Mouse (Mus musculus) kidney, embryonic 15.5 days (tissue): ENCODE measurements at regions not wholly inside any gene's neighbourhood (a gene's known extent, or its start where the extent isn't known, plus 50 kb on each side); places are given as distances from the start of the nearest gene placed in this dataset.

Experiments
- ATAC-seq: fragments of 200-750 bp; cut with Nextera tagmentation; replicated peaks from 2 replicates; pipeline ENCODE4 v1.8.0; 2017; ENCODE audit warnings: moderate TSS enrichment; ENCODE audit not compliant: low FRiP score
- H3K27ac ChIP-seq: fragments of 300-500 bp; sonication (generic); 2 replicates; pipeline ENCODE4 v1.5.1; 2015; ENCODE audit warnings: mild to moderate bottlenecking, inconsistent platforms
- H3K27me3 ChIP-seq: fragments of 300-500 bp; sonication (generic); 2 replicates; pipeline ENCODE4 v1.6.1; 2015; ENCODE audit warnings: inconsistent platforms
- H3K36me3 ChIP-seq: fragments of 300-500 bp; sonication (generic); 2 replicates; pipeline ENCODE4 v1.6.1; 2015; ENCODE audit warnings: inconsistent platforms
- H3K4me1 ChIP-seq: fragments of 300-500 bp; sonication (generic); 2 replicates; pipeline ENCODE4 v1.6.1; 2015; ENCODE audit warnings: inconsistent platforms
- H3K4me2 ChIP-seq: fragments of 300-500 bp; sonication (generic); 2 replicates; pipeline ENCODE4 v1.6.1; 2015; ENCODE audit warnings: moderate library complexity, mild to moderate bottlenecking, inconsistent platforms
- H3K4me3 ChIP-seq: fragments of 300-500 bp; sonication (generic); replicated peaks from 2 replicates; pipeline ENCODE4 v1.5.1; 2015; ENCODE audit warnings: mild to moderate bottlenecking, inconsistent platforms
- H3K9ac ChIP-seq: fragments of 300-500 bp; sonication (generic); 2 replicates; pipeline ENCODE4 v1.6.1; 2015; ENCODE audit warnings: mild to moderate bottlenecking, inconsistent platforms
- H3K9me3 ChIP-seq: fragments of 300-500 bp; sonication (generic); replicated peaks from 2 replicates; pipeline ENCODE4 v1.6.1; 2016; ENCODE audit warnings: inconsistent platforms
- WGBS: fragments of 180-500 bp; shearing (Covaris S2); methylation state at CpG from one replicate; pipeline ENCODE4 v1.1.7; 2015; ENCODE audit warnings: mixed read lengths; 5-methylcytosine and 5-hydroxymethylcytosine counted together

- Histone ChIP-seq H3K9me3 (no peaks in the 10 kb centered on the region), H3K4me1 (no peaks in the 10 kb centered on the region), H3K4me3 (no peak overlapping the region), H3K4me2 (no peak overlapping the region), H3K27me3 (no peaks in the 10 kb centered on the region), H3K36me3 (no peaks in the 10 kb centered on the region), H3K9ac (no peak overlapping the region), H3K27ac (no peak overlapping the region)
- ATAC-seq: no peak
- 74% methylated on average over 3 of the region's 3 CpGs for WGBS
Measured at GRCm38 (mm10) chr3:102667796-102668195, 66.5 kb upstream of the Tspan2 start.

DNA sequence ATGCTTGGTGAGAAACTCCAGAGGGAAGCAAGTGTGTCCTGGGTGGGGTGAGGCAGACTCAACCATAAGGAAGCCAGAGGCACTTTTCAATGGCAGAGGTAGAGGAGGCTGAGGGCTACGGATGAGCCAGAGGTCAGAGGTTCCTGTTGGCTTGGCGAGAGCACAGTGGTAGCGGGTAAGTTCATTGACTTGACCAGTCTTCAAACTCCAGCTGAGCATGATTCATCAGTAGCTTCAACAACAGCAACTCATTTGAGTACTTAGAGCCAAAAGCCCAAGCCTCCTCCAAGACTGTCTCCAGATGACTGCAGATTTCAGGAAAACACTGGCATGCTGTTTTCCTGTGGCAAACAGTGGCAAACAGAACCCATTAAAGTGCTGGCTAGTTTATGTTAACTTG lies 65.8 kb upstream of the Tspan2 start:
- H3K27ac ChIP-seq: no peak overlapping the region
- no peak overlapping the region for H3K4me3 ChIP-seq
- WGBS: 95% methylated on average over 3 of the region's 3 CpGs
- H3K36me3 ChIP-seq: no peaks in the 10 kb centered on the region
- H3K9me3 ChIP-seq: no peaks in the 10 kb centered on the region
- no peak overlapping the region for H3K4me2 ChIP-seq
- ATAC-seq: no peak
- no peak overlapping the region for H3K9ac ChIP-seq
- no peaks in the 10 kb centered on the region for H3K4me1 ChIP-seq
- H3K27me3 ChIP-seq: no peaks in the 10 kb centered on the region

- Histone ChIP-seq H3K36me3 (no peaks in the 10 kb centered on the region), H3K27ac (no peak overlapping the region), H3K9ac (no peak overlapping the region), H3K4me1 (no peaks in the 10 kb centered on the region), H3K4me3 (no peak overlapping the region), H3K4me2 (no peak overlapping the region), H3K9me3 (no peaks in the 10 kb centered on the region), H3K27me3 (no peaks in the 10 kb centered on the region)
- ATAC-seq: no peak
- 74% methylated on average over 2 of the region's 2 CpGs for WGBS
Measured at GRCm38 (mm10) chr3:102669951-102670350, 64.4 kb upstream of the Tspan2 start.

- Histone ChIP-seq H3K4me1 (no peaks in the 10 kb centered on the region), H3K27ac (no peak overlapping the region), H3K27me3 (no peaks in the 10 kb centered on the region), H3K4me3 (no peak overlapping the region), H3K9ac (no peak overlapping the region), H3K36me3 (no peaks in the 10 kb centered on the region), H3K9me3 (no peaks in the 10 kb centered on the region), H3K4me2 (no peak overlapping the region)
- no peak for ATAC-seq
- WGBS: 73% methylated on average over 5 of the region's 5 CpGs
Measured at GRCm38 (mm10) chr3:102670557-102670956, 63.8 kb upstream of the Tspan2 start.

DNA sequence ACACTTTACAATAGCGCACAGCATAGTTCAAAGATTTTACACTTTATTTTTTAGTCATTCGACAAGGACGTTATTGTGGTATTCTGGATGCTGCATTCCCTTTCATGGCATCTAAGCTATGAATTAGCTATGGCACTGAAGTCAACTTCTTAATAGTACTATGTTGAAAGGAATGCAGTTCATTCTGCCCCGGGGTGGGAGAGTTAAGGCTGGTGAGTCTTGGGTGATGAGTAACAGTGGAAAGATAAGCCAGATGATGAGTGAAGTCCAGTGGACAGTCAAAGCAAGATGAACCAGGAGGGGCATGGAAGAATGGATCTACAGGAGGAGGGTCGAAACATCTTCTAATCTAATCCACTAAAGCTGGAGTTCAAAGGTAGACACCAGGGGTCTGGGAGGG lies 63.4 kb upstream of the Tspan2 start:
- H3K27ac ChIP-seq: no peak overlapping the region
- H3K36me3 ChIP-seq: no peaks in the 10 kb centered on the region
- no peak overlapping the region for H3K9ac ChIP-seq
- H3K4me1 ChIP-seq: no peaks in the 10 kb centered on the region
- H3K4me2 ChIP-seq: no peak overlapping the region
- H3K4me3 ChIP-seq: no peak overlapping the region
- no peak for ATAC-seq
- WGBS: 86% methylated on average over 5 of the region's 5 CpGs
- no peaks in the 10 kb centered on the region for H3K9me3 ChIP-seq
- H3K27me3 ChIP-seq: no peaks in the 10 kb centered on the region

GRCm38 (mm10) chr3:102673506-102673905 lies 60.8 kb upstream of the Tspan2 start:
- Histone ChIP-seq H3K27me3 (no peaks in the 10 kb centered on the region), H3K9me3 (no peaks in the 10 kb centered on the region), H3K9ac (no peak overlapping the region), H3K4me1 (0 out of 2 replicates have a peak, but pooled peaks cover under 1% of the 10 kb centered on the region), H3K36me3 (no peaks in the 10 kb centered on the region), H3K4me2 (no peak overlapping the region), H3K27ac (no peak overlapping the region), H3K4me3 (no peak overlapping the region)
- WGBS: 79% methylated on average over 5 of the region's 5 CpGs
- ATAC-seq: no peak

GRCm38 (mm10) chr3:102674068-102674467 lies 60.3 kb upstream of the Tspan2 start:
- Histone ChIP-seq H3K9ac (no peak overlapping the region), H3K4me3 (no peak overlapping the region), H3K9me3 (no peaks in the 10 kb centered on the region), H3K4me2 (no peak overlapping the region), H3K36me3 (no peaks in the 10 kb centered on the region), H3K27ac (no peak overlapping the region), H3K4me1 (0 out of 2 replicates have a peak, but pooled peaks cover 3% of the 10 kb centered on the region), H3K27me3 (no peaks in the 10 kb centered on the region)
- no peak for ATAC-seq
- 20% methylated on average over 2 of the region's 2 CpGs for WGBS

GRCm38 (mm10) chr3:102676946-102677534 lies 57.3 kb upstream of the Tspan2 start:
- Histone ChIP-seq H3K27me3 (no peaks in the 10 kb centered on the region), H3K9ac (no peak overlapping the region), H3K4me3 (no peak overlapping the region), H3K36me3 (no peaks in the 10 kb centered on the region), H3K9me3 (no peaks in the 10 kb centered on the region), H3K27ac (no peak overlapping the region), H3K4me1 (0 out of 2 replicates have a peak, but pooled peaks cover 3% of the 10 kb centered on the region), H3K4me2 (no peak overlapping the region)
- no peak for ATAC-seq
- WGBS: 75% methylated on average over 7 of the region's 7 CpGs

DNA sequence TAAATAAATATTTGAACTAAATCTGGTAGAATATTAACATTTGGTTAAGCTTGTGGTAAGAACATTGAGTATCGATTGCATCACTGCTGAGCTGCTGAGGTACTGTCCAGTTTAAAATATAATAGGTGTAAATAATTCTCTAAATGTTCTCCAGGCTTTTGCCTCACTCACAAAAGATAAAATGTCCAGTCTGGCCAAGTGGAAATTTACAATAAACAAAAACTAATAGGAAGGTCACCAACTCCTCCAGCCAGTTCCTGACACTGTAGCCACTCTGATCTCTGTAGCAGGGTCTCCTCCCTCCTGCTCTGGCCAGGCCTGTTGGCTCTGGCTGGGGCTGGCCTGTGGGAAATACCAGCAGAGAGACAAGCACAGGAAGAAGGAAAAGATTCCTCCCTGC lies 55.8 kb upstream of the Tspan2 start:
- peak; percentile 75 for ATAC-seq
- 60% methylated on average over 1 of the region's 1 CpGs for WGBS
- H3K27ac ChIP-seq: no peak overlapping the region

GRCm38 (mm10) chr3:102682424-102682823 lies 51.9 kb upstream of the Tspan2 start:
- ATAC-seq: no peak
- WGBS: 72% methylated on average over 8 of the region's 8 CpGs
- H3K4me1 ChIP-seq: 0 out of 2 replicates have a peak, but pooled peaks cover 3% of the 10 kb centered on the region
- H3K9ac ChIP-seq: no peak overlapping the region
- no peaks in the 10 kb centered on the region for H3K27me3 ChIP-seq
- H3K27ac ChIP-seq: no peak overlapping the region
- no peaks in the 10 kb centered on the region for H3K36me3 ChIP-seq
- H3K9me3 ChIP-seq: no peaks in the 10 kb centered on the region
- no peak overlapping the region for H3K4me2 ChIP-seq
- no peak overlapping the region for H3K4me3 ChIP-seq

More for the DNA sequence above, 55.8 kb upstream of the Tspan2 start:
- Histone ChIP-seq H3K27me3 (no peaks in the 10 kb centered on the region), H3K36me3 (no peaks in the 10 kb centered on the region), H3K9me3 (no peaks in the 10 kb centered on the region), H3K9ac (no peak overlapping the region), H3K4me1 (0 out of 2 replicates have a peak, but pooled peaks cover 3% of the 10 kb centered on the region), H3K4me3 (no peak overlapping the region), H3K4me2 (no peak overlapping the region)

DNA sequence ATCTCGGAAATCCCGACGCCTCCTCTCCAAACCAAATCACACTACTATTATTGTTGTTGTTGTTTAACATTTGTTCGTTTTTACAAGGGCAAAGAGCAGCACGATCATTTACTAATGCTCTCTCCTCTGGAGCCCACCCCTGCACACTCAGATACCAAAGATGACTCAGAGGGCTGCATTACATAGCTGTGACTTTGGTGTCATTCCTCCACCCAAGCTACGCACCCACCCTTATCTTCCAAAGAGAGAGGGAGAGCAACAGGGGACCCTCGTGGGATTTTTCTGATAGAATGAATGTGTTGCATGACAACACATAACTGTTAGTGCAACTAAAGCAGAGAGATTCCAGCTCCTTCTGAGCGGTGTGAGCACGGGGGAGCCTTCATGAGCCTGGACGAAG lies 50.8 kb upstream of the Tspan2 start:
- 84% methylated on average over 10 of the region's 10 CpGs for WGBS
- Histone ChIP-seq H3K27ac (no peak overlapping the region), H3K9ac (no peak overlapping the region), H3K4me2 (no peak overlapping the region), H3K9me3 (no peaks in the 10 kb centered on the region), H3K27me3 (no peaks in the 10 kb centered on the region), H3K4me3 (no peak overlapping the region), H3K36me3 (no peaks in the 10 kb centered on the region), H3K4me1 (0 out of 2 replicates have a peak, but pooled peaks cover 3% of the 10 kb centered on the region)
- no peak for ATAC-seq
